In genomic region chr11:94146049-94146605, GRCm38 (mm10) we compare ENCODE assay signal across 11 mouse cellular contexts.
DNase-seq lines count a peak whose midpoint lies in the region; ATAC-seq and TF ChIP-seq lines count a peak whose summit lies in the region.
"Had no signal": no experiment of that assay in that cellular context is flagged by ENCODE, and none has a peak within 500 bp of the region (broad histone marks: within the 10 kb centered on the region; RNA-seq: fewer than 3 reads in every experiment).

No protein-coding gene starts in this region.

- TF ChIP-seq CTCF in cerebellum, adult 2 months (IDR thresholded peaks at IDR 0.05; ENCODE audit: borderline replicate concordance, insufficient read depth, low read depth, low read length) = no peak

- no peaks in the 10 kb centered on the region for H3K36me3 ChIP-seq in midbrain, embryonic 16.5 days (ENCODE audit: control insufficient read depth, insufficient read depth, low read length)
- H3K36me3 ChIP-seq in embryonic facial prominence, embryonic 10.5 days (replicated peaks) = no peaks in the 10 kb centered on the region
- H3K36me3 ChIP-seq: limb, embryonic 13.5 days had no signal

- H3K4me3 ChIP-seq in cerebellum, adult 2 months (replicated peaks; ENCODE audit: insufficient read depth, low read depth, low read length) = no peak overlapping the region
- H3K4me3 ChIP-seq in midbrain, embryonic 16.5 days (ENCODE audit: low read depth, low read length) = no peak overlapping the region
- H3K4me3 ChIP-seq in embryonic facial prominence, embryonic 10.5 days = no peak overlapping the region
- H3K4me3 ChIP-seq: limb, embryonic 13.5 days had no signal

- no peaks in the 10 kb centered on the region for H3K27me3 ChIP-seq in cerebellum, adult 2 months (ENCODE audit: control insufficient read depth, insufficient read depth, low read length)
- H3K27me3 ChIP-seq in midbrain, embryonic 16.5 days (ENCODE audit: control insufficient read depth, insufficient read depth, low read depth, low read length) = no peaks in the 10 kb centered on the region
- peaks cover 60% of the 10 kb centered on the region for H3K27me3 ChIP-seq in embryonic facial prominence, embryonic 10.5 days (replicated peaks; ENCODE audit: low read depth, poor library complexity, severe bottlenecking)

- no peaks in the 10 kb centered on the region for H3K9me3 ChIP-seq in midbrain, embryonic 16.5 days (replicated peaks; ENCODE audit: control insufficient read depth, low read length, poor library complexity, severe bottlenecking)
- no peaks in the 10 kb centered on the region for H3K9me3 ChIP-seq in embryonic facial prominence, embryonic 10.5 days
- H3K9me3 ChIP-seq: limb, embryonic 13.5 days had no signal

- DNase-seq in cerebellum, adult 2 months = no peak
- no peak for DNase-seq in cerebellum, adult 8-10 months
- DNase-seq in layer of hippocampus, postnatal 36 days = peak; percentile 37 to 40
- no peak for DNase-seq in layer of hippocampus, postnatal 25 days (ENCODE audit: extremely low spot score in 1 of 2, low spot score in 1 of 2)
- DNase-seq in brain, adult 2 months (ENCODE audit: low read depth, low spot score) = peak; percentile 76
- no peak for DNase-seq in embryonic facial prominence, embryonic 10.5 days (ENCODE audit: low spot score)
- DNase-seq in heart, adult 18-20 months = no peak
- DNase-seq: gastrocnemius, postnatal 10 days had no signal

- ATAC-seq in midbrain, embryonic 16.5 days = no peak
- ATAC-seq: intestine, embryonic 16.5 days had no signal

- TF ChIP-seq POLR2A in cerebellum, adult 2 months (IDR thresholded peaks at IDR 0.05; ENCODE audit: borderline replicate concordance, insufficient read depth, low read length) = no peak

- peak overlapping the region; percentile 84 for H3K27ac ChIP-seq in cerebellum, adult 2 months (ENCODE audit: insufficient read depth, low read length)
- H3K27ac ChIP-seq in midbrain, embryonic 16.5 days (ENCODE audit: low read length) = peak overlapping the region; percentile 78
- no peak overlapping the region for H3K27ac ChIP-seq in embryonic facial prominence, embryonic 10.5 days (replicated peaks)
- H3K27ac ChIP-seq: limb, embryonic 13.5 days had no signal

- no peak overlapping the region for H3K4me2 ChIP-seq in midbrain, embryonic 16.5 days (ENCODE audit: low read length)
- H3K4me2 ChIP-seq: limb, embryonic 13.5 days had no signal

- no peak overlapping the region for H3K9ac ChIP-seq in midbrain, embryonic 16.5 days (ENCODE audit: low read depth, low read length)
- H3K9ac ChIP-seq: limb, embryonic 13.5 days had no signal

- peaks cover 33% of the 10 kb centered on the region for H3K4me1 ChIP-seq in cerebellum, adult 2 months (ENCODE audit: control insufficient read depth, insufficient read depth, low read length)
- H3K4me1 ChIP-seq in midbrain, embryonic 16.5 days (ENCODE audit: control insufficient read depth, insufficient read depth, low read length) = peaks cover 13% of the 10 kb centered on the region
- peaks cover 31% of the 10 kb centered on the region for H3K4me1 ChIP-seq in embryonic facial prominence, embryonic 10.5 days

- WGBS in cerebellum, adult 2 months = 75% methylated on average over 14 of the region's 14 CpGs
- WGBS in midbrain, embryonic 16.5 days = 94% methylated on average over 14 of the region's 14 CpGs
- 91% methylated on average over 14 of the region's 14 CpGs for WGBS in embryonic facial prominence, embryonic 10.5 days

Comparison
In these comparisons a context has a peak if more than half of its experiments do, and no peak if none do; other contexts are left out.
1. DNase-seq: peak in layer of hippocampus, postnatal 36 days (2 of 2) and brain, adult 2 months (single experiment); none in cerebellum, adult 2 months (0 of 2), cerebellum, adult 8-10 months (single experiment), layer of hippocampus, postnatal 25 days (0 of 2), embryonic facial prominence, embryonic 10.5 days (single experiment) and heart, adult 18-20 months (0 of 2).